Mouse (Mus musculus): Measurements from ENCODE around the gene Sla2.
"Not testable (repeated sequence)": the region's sequence is repeated elsewhere in the genome, so short reads cannot be mapped to it uniquely, and the experiment has no call there.

Sla2 gene

GRCm38 (mm10) chr2:156899184-156899583, 12.2 kb upstream of the Sla2 start:
- no peak for DNase-seq

GRCm38 (mm10) chr2:156898374-156898773, 11.4 kb upstream of the Sla2 start:
- no peak for DNase-seq

- no peak for DNase-seq
These were observed 10.0 kb upstream of the Sla2 start for GRCm38 (mm10) chr2:156897034-156897433.

GRCm38 (mm10) chr2:156896384-156896914, 9.5 kb upstream of the Sla2 start:
- no peak for DNase-seq

- no peak for DNase-seq
These were observed 7.7 kb upstream of the Sla2 start for GRCm38 (mm10) chr2:156894496-156895265.

GRCm38 (mm10) chr2:156892821-156893220, 5.8 kb upstream of the Sla2 start:
- DNase-seq = no peak

- no peak for DNase-seq
These were observed 5.2 kb upstream of the Sla2 start for GRCm38 (mm10) chr2:156892240-156892639.

GRCm38 (mm10) chr2:156888490-156888889, 1.5 kb upstream of the Sla2 start:
- DNase-seq = no peak

- DNase-seq = no peak
These were observed 834 bp downstream of the Sla2 start for GRCm38 (mm10) chr2:156886084-156886631.

GRCm38 (mm10) chr2:156885666-156886065, 1.3 kb downstream of the Sla2 start:
- not testable (repeated sequence) for DNase-seq

- DNase-seq = no peak
These were observed 2.4 kb downstream of the Sla2 start for GRCm38 (mm10) chr2:156884396-156885211.

- DNase-seq = no peak
These were observed 4.5 kb downstream of the Sla2 start for GRCm38 (mm10) chr2:156882431-156883001.

GRCm38 (mm10) chr2:156879541-156879940, 7.5 kb downstream of the Sla2 start:
- DNase-seq = no peak

GRCm38 (mm10) chr2:156877726-156878125, 9.3 kb downstream of the Sla2 start:
- DNase-seq = no peak

- DNase-seq = peak; percentile 90 to 93
These were observed 12.1 kb downstream of the Sla2 start for GRCm38 (mm10) chr2:156874760-156875510.

- peak in 1 of 2 experiments; percentile 44 for DNase-seq
These were observed 12.8 kb downstream of the Sla2 start for GRCm38 (mm10) chr2:156874047-156874759.

GRCm38 (mm10) chr2:156873629-156874028, 13.4 kb downstream of the Sla2 start:
- peak; percentile 65 to 74 for DNase-seq

GRCm38 (mm10) chr2:156870519-156870918, 16.5 kb downstream of the Sla2 start:
- peak in 1 of 2 experiments; percentile 37 for DNase-seq

- DNase-seq = no peak
These were observed 17.4 kb downstream of the Sla2 start for GRCm38 (mm10) chr2:156869554-156869953.

- peak in 1 of 2 experiments; percentile 42 for DNase-seq
These were observed 18.0 kb downstream of the Sla2 start for GRCm38 (mm10) chr2:156868994-156869393.

- DNase-seq = peak; percentile 24 to 50
These were observed 22.5 kb downstream of the Sla2 start for GRCm38 (mm10) chr2:156864481-156864880.
